Mouse (Mus musculus) layer of hippocampus, postnatal 14 days (tissue): ENCODE measurements at regions not wholly inside any gene's neighbourhood (a gene's known extent, or its start where the extent isn't known, plus 50 kb on each side); places are given as distances from the start of the nearest gene placed in this dataset.

Source experiments
- DNase-seq, 2 experiments: peaks; one replicate each; pipeline ENCODE4 v3.0.0; 2021 to 2022; ENCODE audit warnings: low spot score in 2 of 2, mixed read lengths in 1 of 2

GRCm38 (mm10) chr16:5307761-5308160 is 52.0 kb upstream of the Eef2kmt start:
- DNase-seq = no peak

GRCm38 (mm10) chr16:5307249-5307605 is 51.4 kb upstream of the Eef2kmt start:
- DNase-seq = no peak

GRCm38 (mm10) chr16:5306588-5307248 is 50.9 kb upstream of the Eef2kmt start:
- DNase-seq = peak; percentile 89 to 91
